Mouse (Mus musculus): ENCODE data around the gene Ptger4. TPM values are rescaled to one million over a fixed set of nuclear protein-coding genes. Genes with fewer than 3 reads are reported as not detected.
A peak's percentile ranks its signal among the peaks of the same experiment; 100 is the strongest.

Gene Ptger4
- polyA plus RNA-seq, 1 experiment from 2014 or later, result 15.1 TPM

- ATAC-seq, result no peak
- no peaks in the 10 kb centered on the region for H3K9me3 ChIP-seq (ENCODE audit: control insufficient read depth)
- no peaks in the 10 kb centered on the region for H3K27me3 ChIP-seq (replicated peaks; ENCODE audit: control insufficient read depth, insufficient read depth, low read length)
- H3K9ac ChIP-seq (ENCODE audit: low read depth, low read length), result no peak overlapping the region
- peaks cover 7% of the 10 kb centered on the region for H3K36me3 ChIP-seq (ENCODE audit: control insufficient read depth, insufficient read depth)
- TF ChIP-seq CTCF (IDR thresholded peaks at IDR 0.05; ENCODE audit: low read depth), result no peak
- H3K4me3 ChIP-seq (ENCODE audit: low read depth, low read length), result no peak overlapping the region
- peaks cover 8% of the 10 kb centered on the region; the same call in 1 of the 2 replicates for H3K4me1 ChIP-seq (replicated peaks; ENCODE audit: control insufficient read depth, insufficient read depth, low read length)
- no peak overlapping the region for H3K4me2 ChIP-seq (replicated peaks; ENCODE audit: low read depth)
- 44% methylated on average over 3 of the region's 4 CpGs for WGBS
- no peak overlapping the region for H3K27ac ChIP-seq (ENCODE audit: low read depth, low read length)
These were observed 56.9 kb downstream of the Ptger4 start for GRCm38 (mm10) chr15:5187116-5187515.

- 21% methylated on average over 10 of the region's 10 CpGs for WGBS
- peak overlapping the region; percentile 92 for H3K27ac ChIP-seq (ENCODE audit: low read depth, low read length)
These were observed 57.7 kb downstream of the Ptger4 start for GRCm38 (mm10) chr15:5186293-5186675.

GRCm38 (mm10) chr15:5185366-5186292 lies 58.4 kb downstream of the Ptger4 start, which contains the start of gene Ttc33:
Gene Ttc33 (plus strand): TSS chr15:5185525.
- H3K36me3 ChIP-seq (ENCODE audit: control insufficient read depth, insufficient read depth), result peaks cover 7% of the 10 kb centered on the region
- peak; percentile 88 for ATAC-seq

More at GRCm38 (mm10) chr15:5186293-5186675, 57.7 kb downstream of the Ptger4 start:
- peak overlapping the region; percentile 85 for H3K4me2 ChIP-seq (replicated peaks; ENCODE audit: low read depth)
- peak overlapping the region; percentile 87 for H3K9ac ChIP-seq (ENCODE audit: low read depth, low read length)
- TF ChIP-seq CTCF (IDR thresholded peaks at IDR 0.05; ENCODE audit: low read depth), result no peak
- peaks cover 8% of the 10 kb centered on the region; the same call in 1 of the 2 replicates for H3K4me1 ChIP-seq (replicated peaks; ENCODE audit: control insufficient read depth, insufficient read depth, low read length)
- ATAC-seq, result no peak
- no peaks in the 10 kb centered on the region for H3K9me3 ChIP-seq (ENCODE audit: control insufficient read depth)
- no peaks in the 10 kb centered on the region for H3K27me3 ChIP-seq (replicated peaks; ENCODE audit: control insufficient read depth, insufficient read depth, low read length)
- peak overlapping the region; percentile 88 for H3K4me3 ChIP-seq (ENCODE audit: low read depth, low read length)
- H3K36me3 ChIP-seq (ENCODE audit: control insufficient read depth, insufficient read depth), result peaks cover 7% of the 10 kb centered on the region

GRCm38 (mm10) chr15:5184668-5185330 lies 59.2 kb downstream of the Ptger4 start:
- H3K27me3 ChIP-seq (replicated peaks; ENCODE audit: control insufficient read depth, insufficient read depth, low read length), result no peaks in the 10 kb centered on the region
- WGBS, result 25% methylated on average over 10 of the region's 11 CpGs
- no peaks in the 10 kb centered on the region for H3K36me3 ChIP-seq (ENCODE audit: control insufficient read depth, insufficient read depth)
- peak; percentile 69 for ATAC-seq
- H3K9me3 ChIP-seq (ENCODE audit: control insufficient read depth), result no peaks in the 10 kb centered on the region
- peaks cover 8% of the 10 kb centered on the region; the same call in 1 of the 2 replicates for H3K4me1 ChIP-seq (replicated peaks; ENCODE audit: control insufficient read depth, insufficient read depth, low read length)
- no peak for TF ChIP-seq CTCF (IDR thresholded peaks at IDR 0.05; ENCODE audit: low read depth)
- peak overlapping the region; percentile 85 for H3K4me2 ChIP-seq (replicated peaks; ENCODE audit: low read depth)
- peak overlapping the region; percentile 87 for H3K9ac ChIP-seq (ENCODE audit: low read depth, low read length)
- H3K4me3 ChIP-seq (ENCODE audit: low read depth, low read length), result peak overlapping the region; percentile 88
- H3K27ac ChIP-seq (ENCODE audit: low read depth, low read length), result peak overlapping the region; percentile 92

More at GRCm38 (mm10) chr15:5185366-5186292, 58.4 kb downstream of the Ptger4 start, which contains the start of gene Ttc33:
- H3K27ac ChIP-seq (ENCODE audit: low read depth, low read length), result peak within 1 kb of the TSS; percentile 92
- under 1% methylated on average over 55 of the region's 55 CpGs for WGBS
- peak within 1 kb of the TSS; percentile 88 for H3K4me3 ChIP-seq (ENCODE audit: low read depth, low read length)
- peak within 1 kb of the TSS; percentile 85 for H3K4me2 ChIP-seq (replicated peaks; ENCODE audit: low read depth)
- TF ChIP-seq CTCF (IDR thresholded peaks at IDR 0.05; ENCODE audit: low read depth), result peak; percentile 68
- peak within 1 kb of the TSS; percentile 87 for H3K9ac ChIP-seq (ENCODE audit: low read depth, low read length)
- H3K4me1 ChIP-seq (replicated peaks; ENCODE audit: control insufficient read depth, insufficient read depth, low read length), result peaks cover 8% of the 10 kb centered on the region; the same call in 1 of the 2 replicates
- no peaks in the 10 kb centered on the region for H3K9me3 ChIP-seq (ENCODE audit: control insufficient read depth)
- no peaks in the 10 kb centered on the region for H3K27me3 ChIP-seq (replicated peaks; ENCODE audit: control insufficient read depth, insufficient read depth, low read length)

GRCm38 (mm10) chr15:5173217-5173820 lies 70.7 kb downstream of the Ptger4 start:
- no peaks in the 10 kb centered on the region for H3K27me3 ChIP-seq (replicated peaks; ENCODE audit: control insufficient read depth, insufficient read depth, low read length)
- no peaks in the 10 kb centered on the region for H3K9me3 ChIP-seq (ENCODE audit: control insufficient read depth)
- H3K4me1 ChIP-seq (replicated peaks; ENCODE audit: control insufficient read depth, insufficient read depth, low read length), result no peaks in the 10 kb centered on the region
- H3K4me2 ChIP-seq (replicated peaks; ENCODE audit: low read depth), result no peak overlapping the region
- 89% methylated on average over 12 of the region's 12 CpGs for WGBS
- peaks cover 69% of the 10 kb centered on the region for H3K36me3 ChIP-seq (ENCODE audit: control insufficient read depth, insufficient read depth)
- H3K9ac ChIP-seq (ENCODE audit: low read depth, low read length), result no peak overlapping the region
- no peak for ATAC-seq
- no peak for TF ChIP-seq CTCF (IDR thresholded peaks at IDR 0.05; ENCODE audit: low read depth)
- H3K27ac ChIP-seq (ENCODE audit: low read depth, low read length), result no peak overlapping the region; the same call in 1 of the 2 replicates
- H3K4me3 ChIP-seq (ENCODE audit: low read depth, low read length), result no peak overlapping the region
